Mouse (Mus musculus) R1 (cell line): Measurements from ENCODE around the gene Gm20897.
"Not testable (repeated sequence)": the region's sequence is repeated elsewhere in the genome, so short reads cannot be mapped to it uniquely, and the experiment has no call there.

Experiments used
- DNase-seq: peaks from one replicate; pipeline ENCODE4 v3.0.0-alpha.2; 2018; ENCODE audit warnings: low read depth, low spot score

Gene Gm20897

GRCm38 (mm10) chrY:38502138-38502537 lies at the start of gene Gm20897:
Gene Gm20897 (minus strand): TSS chrY:38502238.
- not testable (repeated sequence) for DNase-seq
